Mouse (Mus musculus) midbrain, embryonic 14.5 days (tissue): ENCODE data around the gene Sypl. TPM values are rescaled to one million over a fixed set of nuclear protein-coding genes. Genes with fewer than 3 reads are reported as not detected.
A peak's percentile ranks its signal among the peaks of the same experiment; 100 is the strongest.

ENCODE experiments used
- ATAC-seq: fragments of 200-750 bp; cut with Nextera tagmentation; 2 replicates; pipeline ENCODE4 v1.8.0; 2017; ENCODE audit warnings: moderate number of reproducible peaks, moderate library complexity; ENCODE audit not compliant: low FRiP score, low TSS enrichment
- DNase-seq: peaks from one replicate; pipeline ENCODE4 v3.0.0-alpha.2; 2015
- H3K27ac ChIP-seq: fragments of 300-500 bp; sonication (generic); replicated peaks from 2 replicates; pipeline ENCODE4 v1.5.1; 2014; ENCODE audit warnings: mild to moderate bottlenecking, low read depth, low read length, moderate library complexity
- H3K27me3 ChIP-seq: fragments of 300-500 bp; sonication (generic); 2 replicates; pipeline ENCODE4 v1.6.1; 2014; ENCODE audit warnings: low read length, control low read depth, mixed read lengths; ENCODE audit not compliant: control insufficient read depth, insufficient read depth
- H3K36me3 ChIP-seq: fragments of 300-500 bp; sonication (generic); 2 replicates; pipeline ENCODE4 v1.6.1; 2014; ENCODE audit warnings: low read length, control low read depth; ENCODE audit not compliant: control insufficient read depth, insufficient read depth
- H3K4me1 ChIP-seq: fragments of 300-500 bp; sonication (generic); 2 replicates; pipeline ENCODE4 v1.6.1; 2014; ENCODE audit warnings: mild to moderate bottlenecking, antibody characterized with exemption, low read length, control low read depth; ENCODE audit not compliant: control insufficient read depth, insufficient read depth
- H3K4me2 ChIP-seq: fragments of 300-500 bp; sonication (generic); 2 replicates; pipeline ENCODE4 v1.6.1; 2014; ENCODE audit warnings: mild to moderate bottlenecking, low read length, moderate library complexity
- H3K4me3 ChIP-seq: fragments of 300-500 bp; sonication (generic); replicated peaks from 2 replicates; pipeline ENCODE4 v1.5.1; 2014; ENCODE audit warnings: low read depth, low read length
- H3K9ac ChIP-seq: fragments of 300-500 bp; sonication (generic); replicated peaks from 2 replicates; pipeline ENCODE4 v1.6.1; 2014; ENCODE audit warnings: mild to moderate bottlenecking, low read length, moderate library complexity
- H3K9me3 ChIP-seq: fragments of 300-500 bp; sonication (generic); 2 replicates; pipeline ENCODE4 v1.6.1; 2016; ENCODE audit warnings: low read length, control low read depth, mixed read lengths; ENCODE audit not compliant: control insufficient read depth
- WGBS: fragments of 180-500 bp; shearing (Covaris S2); extraction: QIAGEN DNeasy Blood & Tissue Kit; methylation state at CpG from one replicate; pipeline ENCODE4 v1.1.7; 2014; 5-methylcytosine and 5-hydroxymethylcytosine counted together
- polyA plus RNA-seq: library from polyadenylated mRNA; unstranded; fragments of >200 nt; fragmentation: Nextera tagmentation; extraction: Ambion mirVana; gene quantifications from 2 replicates; pipeline ENCODE4 v1.2.1, GENCODE M21; 2014

Sypl gene
- polyA plus RNA-seq, 1 experiment from 2014 or later, result 39.4 TPM

GRCm38 (mm10) chr12:33005858-33006257 is 52.2 kb downstream of the Sypl start:
- H3K4me3 ChIP-seq, result no peak overlapping the region
- no peaks in the 10 kb centered on the region for H3K36me3 ChIP-seq
- no peak overlapping the region for H3K9ac ChIP-seq
- no peak overlapping the region for H3K4me2 ChIP-seq
- 0 out of 2 replicates have a peak, but pooled peaks cover 4% of the 10 kb centered on the region for H3K4me1 ChIP-seq
- no peaks in the 10 kb centered on the region for H3K27me3 ChIP-seq
- WGBS, result 87% methylated on average over 5 of the region's 5 CpGs
- ATAC-seq (no peak), DNase-seq (no peak)
- H3K9me3 ChIP-seq, result no peaks in the 10 kb centered on the region
- H3K27ac ChIP-seq, result no peak overlapping the region

- ATAC-seq (no peak), DNase-seq (no peak)
- H3K9me3 ChIP-seq, result no peaks in the 10 kb centered on the region
- H3K4me1 ChIP-seq, result 0 out of 2 replicates have a peak, but pooled peaks cover 4% of the 10 kb centered on the region
- no peak overlapping the region for H3K4me2 ChIP-seq
- no peak overlapping the region for H3K27ac ChIP-seq
- WGBS, result 96% methylated on average over 2 of the region's 2 CpGs
- H3K9ac ChIP-seq, result no peak overlapping the region
- H3K4me3 ChIP-seq, result no peak overlapping the region
- no peaks in the 10 kb centered on the region for H3K36me3 ChIP-seq
- H3K27me3 ChIP-seq, result no peaks in the 10 kb centered on the region
Observed at GRCm38 (mm10) chr12:33007176-33007575, 53.5 kb downstream of the Sypl start.

- no peak overlapping the region for H3K9ac ChIP-seq
- DNase-seq (no peak), ATAC-seq (no peak)
- H3K4me3 ChIP-seq, result no peak overlapping the region
- H3K27me3 ChIP-seq, result no peaks in the 10 kb centered on the region
- H3K27ac ChIP-seq, result no peak overlapping the region
- H3K36me3 ChIP-seq, result no peaks in the 10 kb centered on the region
- no peaks in the 10 kb centered on the region for H3K4me1 ChIP-seq
- H3K4me2 ChIP-seq, result no peak overlapping the region
- H3K9me3 ChIP-seq, result no peaks in the 10 kb centered on the region
- WGBS, result 52% methylated on average over 7 of the region's 7 CpGs
Observed at GRCm38 (mm10) chr12:33008305-33009110, 54.8 kb downstream of the Sypl start.

GRCm38 (mm10) chr12:33009206-33009966 is 55.7 kb downstream of the Sypl start:
- 95% methylated on average over 6 of the region's 6 CpGs for WGBS
- H3K9me3 ChIP-seq, result no peaks in the 10 kb centered on the region
- H3K4me1 ChIP-seq, result peaks cover 5% of the 10 kb centered on the region
- no peak for DNase-seq
- H3K27ac ChIP-seq, result no peak overlapping the region
- no peaks in the 10 kb centered on the region for H3K36me3 ChIP-seq
- H3K9ac ChIP-seq, result no peak overlapping the region
- H3K4me3 ChIP-seq, result no peak overlapping the region
- H3K4me2 ChIP-seq, result no peak overlapping the region
- H3K27me3 ChIP-seq, result no peaks in the 10 kb centered on the region
- ATAC-seq, result no peak

GRCm38 (mm10) chr12:33010026-33010425 is 56.3 kb downstream of the Sypl start:
- no peak for DNase-seq
- 25% methylated on average over 3 of the region's 3 CpGs for WGBS
- H3K9ac ChIP-seq, result no peak overlapping the region

GRCm38 (mm10) chr12:33014050-33014796 is 60.5 kb downstream of the Sypl start:
- Histone ChIP-seq H3K9ac (no peak overlapping the region), H3K9me3 (no peaks in the 10 kb centered on the region), H3K27me3 (no peaks in the 10 kb centered on the region), H3K27ac (peak overlapping the region; percentile 56), H3K36me3 (no peaks in the 10 kb centered on the region), H3K4me2 (no peak overlapping the region), H3K4me1 (peaks cover 15% of the 10 kb centered on the region), H3K4me3 (no peak overlapping the region)
- DNase-seq (peak; percentile 26), ATAC-seq (peak; percentile 41; the same call in 1 of the 2 replicates)
- WGBS, result 34% methylated on average over 7 of the region's 7 CpGs

More at GRCm38 (mm10) chr12:33010026-33010425, 56.3 kb downstream of the Sypl start:
- Histone ChIP-seq H3K9me3 (no peaks in the 10 kb centered on the region), H3K4me3 (no peak overlapping the region), H3K36me3 (no peaks in the 10 kb centered on the region), H3K4me2 (no peak overlapping the region), H3K27me3 (no peaks in the 10 kb centered on the region), H3K4me1 (peaks cover 12% of the 10 kb centered on the region), H3K27ac (no peak overlapping the region)
- no peak for ATAC-seq

GRCm38 (mm10) chr12:33015103-33015502 is 61.4 kb downstream of the Sypl start:
- Histone ChIP-seq H3K9ac (no peak overlapping the region), H3K4me2 (no peak overlapping the region), H3K4me3 (no peak overlapping the region), H3K4me1 (peaks cover 15% of the 10 kb centered on the region), H3K36me3 (no peaks in the 10 kb centered on the region), H3K27me3 (no peaks in the 10 kb centered on the region), H3K27ac (peak overlapping the region; percentile 56; the same call in 1 of the 2 replicates), H3K9me3 (no peaks in the 10 kb centered on the region)
- 91% methylated on average over 1 of the region's 1 CpGs for WGBS
- ATAC-seq (peak; percentile 18), DNase-seq (no peak)

GRCm38 (mm10) chr12:33016824-33017705 is 63.4 kb downstream of the Sypl start:
- H3K4me1 ChIP-seq, result peaks cover 15% of the 10 kb centered on the region
- H3K4me3 ChIP-seq, result no peak overlapping the region
- no peaks in the 10 kb centered on the region for H3K36me3 ChIP-seq
- H3K27me3 ChIP-seq, result no peaks in the 10 kb centered on the region
- no peak overlapping the region for H3K27ac ChIP-seq
- no peak for ATAC-seq
- WGBS, result 79% methylated on average over 7 of the region's 7 CpGs
- H3K4me2 ChIP-seq, result no peak overlapping the region
- no peak overlapping the region for H3K9ac ChIP-seq
- no peak for DNase-seq
- H3K9me3 ChIP-seq, result no peaks in the 10 kb centered on the region
